Comparison of ENCODE assay signal across 13 mouse cellular contexts in genomic region chr14:76673671-76674331, GRCm38 (mm10).
A peak's percentile ranks its signal among the peaks of the same experiment; 100 is the strongest.
DNase-seq lines count a peak whose midpoint lies in the region; ATAC-seq and TF ChIP-seq lines count a peak whose summit lies in the region.
"Had no signal": no experiment of that assay in that cellular context is flagged by ENCODE, and none has a peak within 500 bp of the region (broad histone marks: within the 10 kb centered on the region; RNA-seq: fewer than 3 reads in every experiment).

No protein-coding gene starts in this region.

- no peak for TF ChIP-seq CTCF in lung, adult 2 months (IDR thresholded peaks at IDR 0.05; ENCODE audit: insufficient read depth, low read length)
- no peak for TF ChIP-seq CTCF in liver, embryonic 14.5 days (IDR thresholded peaks at IDR 0.05; ENCODE audit: low read depth)

- H3K36me3 ChIP-seq in lung, embryonic 15.5 days: no peaks in the 10 kb centered on the region
- H3K36me3 ChIP-seq in embryonic facial prominence, embryonic 14.5 days (ENCODE audit: control insufficient read depth, insufficient read depth, low read length): no peaks in the 10 kb centered on the region
- H3K36me3 ChIP-seq in liver, embryonic 14.5 days (replicated peaks; ENCODE audit: control insufficient read depth, insufficient read depth, low read depth): no peaks in the 10 kb centered on the region
- no peaks in the 10 kb centered on the region for H3K36me3 ChIP-seq in kidney, embryonic 14.5 days (ENCODE audit: control insufficient read depth, insufficient read depth, low read length)
- H3K36me3 ChIP-seq: midbrain, embryonic 15.5 days had no signal

- no peak for DNase-seq in lung, adult 2 months
- no peak for DNase-seq in embryonic facial prominence, embryonic 14.5 days (ENCODE audit: low spot score)
- no peak for DNase-seq in liver, embryonic 14.5 days (ENCODE audit: low read depth in 3 of 3, low spot score in 3 of 3)
- DNase-seq in kidney, postnatal 4 days: no peak
- no peak for DNase-seq in spleen, postnatal 14 days (ENCODE audit: low spot score in 2 of 2)
- DNase-seq: retina, postnatal 1 day; thymus, postnatal 4 days had no signal

- no peak overlapping the region for H3K9ac ChIP-seq in lung, embryonic 15.5 days
- H3K9ac ChIP-seq in embryonic facial prominence, embryonic 14.5 days (ENCODE audit: low read depth, low read length): no peak overlapping the region
- no peak overlapping the region for H3K9ac ChIP-seq in liver, embryonic 14.5 days (replicated peaks)
- H3K9ac ChIP-seq in kidney, embryonic 14.5 days (ENCODE audit: low read depth, low read length): no peak overlapping the region
- H3K9ac ChIP-seq: midbrain, embryonic 15.5 days had no signal

- H3K4me3 ChIP-seq in lung, embryonic 15.5 days: no peak overlapping the region
- no peak overlapping the region for H3K4me3 ChIP-seq in lung, adult 2 months (replicated peaks; ENCODE audit: extremely low read depth, low read depth, low read length)
- no peak overlapping the region for H3K4me3 ChIP-seq in embryonic facial prominence, embryonic 14.5 days (ENCODE audit: low read depth, low read length)
- H3K4me3 ChIP-seq in liver, embryonic 14.5 days (ENCODE audit: insufficient read depth in 1 of 2, low read depth in 2 of 2, low read length in 2 of 2): no peak overlapping the region
- H3K4me3 ChIP-seq in kidney, embryonic 14.5 days (ENCODE audit: low read length): no peak overlapping the region
- H3K4me3 ChIP-seq: midbrain, embryonic 15.5 days had no signal

- H3K9me3 ChIP-seq in lung, embryonic 15.5 days: no peaks in the 10 kb centered on the region
- no peaks in the 10 kb centered on the region for H3K9me3 ChIP-seq in embryonic facial prominence, embryonic 14.5 days (ENCODE audit: control insufficient read depth, low read length)
- H3K9me3 ChIP-seq in liver, embryonic 14.5 days (ENCODE audit: control insufficient read depth, low read length): no peaks in the 10 kb centered on the region
- H3K9me3 ChIP-seq in kidney, embryonic 14.5 days (ENCODE audit: control insufficient read depth, low read length): no peaks in the 10 kb centered on the region
- H3K9me3 ChIP-seq: midbrain, embryonic 15.5 days had no signal

- no peaks in the 10 kb centered on the region for H3K27me3 ChIP-seq in lung, embryonic 15.5 days
- H3K27me3 ChIP-seq in embryonic facial prominence, embryonic 14.5 days (replicated peaks; ENCODE audit: control insufficient read depth, insufficient read depth, low read length): no peaks in the 10 kb centered on the region
- no peaks in the 10 kb centered on the region for H3K27me3 ChIP-seq in liver, embryonic 14.5 days (ENCODE audit: control insufficient read depth, insufficient read depth, low read length)
- no peaks in the 10 kb centered on the region for H3K27me3 ChIP-seq in kidney, embryonic 14.5 days (ENCODE audit: control insufficient read depth, insufficient read depth, low read length)
- H3K27me3 ChIP-seq: midbrain, embryonic 15.5 days; Patski had no signal

- peaks cover 42% of the 10 kb centered on the region for H3K4me1 ChIP-seq in lung, embryonic 15.5 days
- H3K4me1 ChIP-seq in lung, adult 2 months (ENCODE audit: control insufficient read depth, insufficient read depth, low read length): peaks cover 15% of the 10 kb centered on the region
- H3K4me1 ChIP-seq in embryonic facial prominence, embryonic 14.5 days (ENCODE audit: control insufficient read depth, insufficient read depth, low read length): peaks cover 17% of the 10 kb centered on the region
- peaks cover 12 to 21% of the 10 kb centered on the region in 2 experiments for H3K4me1 ChIP-seq in liver, embryonic 14.5 days (replicated peaks; ENCODE audit: control insufficient read depth in 2 of 2, insufficient read depth in 2 of 2, low read length in 1 of 2)
- H3K4me1 ChIP-seq in kidney, embryonic 14.5 days (ENCODE audit: control insufficient read depth, insufficient read depth, low read length): peaks cover 16% of the 10 kb centered on the region; the same call in 1 of the 2 replicates

- H3K4me2 ChIP-seq in lung, embryonic 15.5 days: no peak overlapping the region
- no peak overlapping the region for H3K4me2 ChIP-seq in embryonic facial prominence, embryonic 14.5 days (ENCODE audit: low read depth, low read length)
- no peak overlapping the region for H3K4me2 ChIP-seq in liver, embryonic 14.5 days (ENCODE audit: low read depth)
- H3K4me2 ChIP-seq in kidney, embryonic 14.5 days (replicated peaks; ENCODE audit: low read depth, low read length): no peak overlapping the region
- H3K4me2 ChIP-seq: midbrain, embryonic 15.5 days had no signal

- WGBS in lung, embryonic 15.5 days: 48% methylated on average over 11 of the region's 11 CpGs
- 23% methylated on average over 11 of the region's 11 CpGs for WGBS in lung, adult 2 months
- 74% methylated on average over 11 of the region's 11 CpGs for WGBS in embryonic facial prominence, embryonic 14.5 days
- 15% methylated on average over 11 of the region's 11 CpGs for WGBS in liver, embryonic 14.5 days (ENCODE audit: insufficient replicate concordance)
- 76% methylated on average over 11 of the region's 11 CpGs for WGBS in kidney, embryonic 14.5 days

- TF ChIP-seq POLR2A in lung, adult 2 months (IDR thresholded peaks at IDR 0.05; ENCODE audit: borderline replicate concordance, extremely low read depth, low read depth, low read length): no peak

- peak overlapping the region; percentile 35 for H3K27ac ChIP-seq in lung, embryonic 15.5 days
- 0 out of 2 replicates have a peak overlapping the region, but pooled peaks have one; percentile 3 for H3K27ac ChIP-seq in embryonic facial prominence, embryonic 14.5 days (replicated peaks; ENCODE audit: low read depth, low read length)
- no peak overlapping the region for H3K27ac ChIP-seq in liver, embryonic 14.5 days
- no peak overlapping the region for H3K27ac ChIP-seq in kidney, embryonic 14.5 days (ENCODE audit: low read depth, low read length)
- H3K27ac ChIP-seq: midbrain, embryonic 15.5 days had no signal

- TF ChIP-seq EP300 in liver, embryonic 14.5 days (IDR thresholded peaks at IDR 0.05; ENCODE audit: low read depth): no peak

- peak; percentile 20; the same call in 1 of the 2 replicates for ATAC-seq in lung, embryonic 15.5 days (ENCODE audit: borderline replicate concordance, extremely low read depth, low FRiP score, low TSS enrichment)
- 0 out of 2 replicates have a peak, but pooled peaks have one; percentile 5 for ATAC-seq in embryonic facial prominence, embryonic 14.5 days (ENCODE audit: low read depth)
- ATAC-seq in liver, embryonic 14.5 days (ENCODE audit: insufficient read depth): peak; percentile 50; the same call in 1 of the 2 replicates
- peak; percentile 53 for ATAC-seq in neutrophil, adult 5-6 weeks (ENCODE audit: extremely low read depth, insufficient number of reproducible peaks, low FRiP score, poor library complexity, severe bottlenecking)
- ATAC-seq in kidney, embryonic 14.5 days (ENCODE audit: low FRiP score, low TSS enrichment): no peak
- ATAC-seq: intestine, embryonic 16.5 days; midbrain, embryonic 15.5 days; Patski had no signal

Comparison
In these comparisons a context has a peak if more than half of its experiments do, and no peak if none do; other contexts are left out.
1. H3K27ac ChIP-seq: peak in lung, embryonic 15.5 days (single experiment) and embryonic facial prominence, embryonic 14.5 days (single experiment); none in liver, embryonic 14.5 days (single experiment) and kidney, embryonic 14.5 days (single experiment).